Mouse (Mus musculus) brown adipose tissue, adult 24 weeks (tissue): ENCODE results near the gene Fn1. TPM values are rescaled to one million over a fixed set of nuclear protein-coding genes. Genes with fewer than 3 reads are reported as not detected.

ENCODE experiments used
- H3K27ac ChIP-seq: fragments of 200-500 bp; replicated peaks from 2 replicates; pipeline ENCODE4 v1.5.1; 2012; ENCODE audit warnings: low read depth, mild to moderate bottlenecking, low read length
- H3K4me1 ChIP-seq: fragments of 200-500 bp; 2 replicates; pipeline ENCODE4 v1.6.1; 2012; ENCODE audit warnings: low read length, mixed read lengths; ENCODE audit not compliant: control insufficient read depth, insufficient read depth, insufficient read length
- H3K4me3 ChIP-seq: fragments of 200-500 bp; 2 replicates; pipeline ENCODE4 v1.5.1; 2012; ENCODE audit warnings: low read depth, mild to moderate bottlenecking, low read length, moderate library complexity; ENCODE audit not compliant: insufficient read depth
- polyA plus RNA-seq: library from polyadenylated mRNA; stranded (reverse); fragments of >200 nt; gene quantifications from 2 replicates; pipeline ENCODE4 v1.2.4, GENCODE M21; 2012; ENCODE audit not compliant: missing spikeins, insufficient read depth, insufficient read length

The Fn1 gene
- polyA plus RNA-seq, 1 experiment = 33.3 TPM

- Histone ChIP-seq H3K4me3 (no peak overlapping the region), H3K4me1 (no peaks in the 10 kb centered on the region), H3K27ac (no peak overlapping the region)
Observed at GRCm38 (mm10) chr1:71595365-71595764, 57.6 kb downstream of the Fn1 start.

DNA sequence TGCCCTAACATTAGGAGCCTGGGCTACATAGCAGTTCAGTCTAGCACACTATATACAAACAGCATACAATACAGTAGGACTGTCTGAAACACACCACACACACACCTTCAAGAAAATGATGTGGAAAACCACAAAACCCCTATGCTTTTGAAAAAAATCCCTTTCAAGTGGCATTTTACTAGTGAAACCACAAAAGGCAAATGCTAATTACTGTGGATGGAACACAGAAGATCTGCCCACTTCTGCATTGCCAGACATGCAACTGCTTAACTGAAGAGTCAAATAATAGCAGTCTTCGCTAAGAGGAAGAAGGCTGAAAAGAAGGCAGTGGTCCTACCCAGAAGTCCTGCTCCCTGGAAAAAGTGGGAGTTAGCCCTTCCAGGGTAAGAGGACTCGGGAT is 58.7 kb downstream of the Fn1 start:
- Histone ChIP-seq H3K4me1 (no peaks in the 10 kb centered on the region), H3K27ac (no peak overlapping the region), H3K4me3 (no peak overlapping the region)

- no peaks in the 10 kb centered on the region for H3K4me1 ChIP-seq
- no peak overlapping the region for H3K27ac ChIP-seq
- H3K4me3 ChIP-seq = no peak overlapping the region
Observed at GRCm38 (mm10) chr1:71593184-71593583, 59.8 kb downstream of the Fn1 start.

DNA sequence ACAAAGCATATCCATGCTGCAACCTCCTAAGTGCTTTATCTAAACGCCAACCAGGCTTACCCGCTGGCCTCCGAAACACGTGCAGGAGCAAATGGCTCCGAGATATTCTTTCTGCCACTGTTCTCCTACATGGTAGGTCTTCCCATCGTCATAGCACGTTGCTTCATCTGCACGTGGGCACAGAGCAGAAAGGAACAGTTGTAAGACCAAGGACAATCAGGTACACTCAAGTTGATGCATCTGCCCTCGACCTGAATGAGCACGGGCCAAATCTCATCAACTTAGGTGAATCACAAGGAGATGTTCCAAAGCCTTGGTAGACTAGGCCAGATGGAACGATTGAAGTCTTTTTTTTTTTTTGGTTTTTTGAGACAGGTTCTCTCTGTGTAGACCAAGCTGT is 63.0 kb downstream of the Fn1 start:
- Histone ChIP-seq H3K4me1 (no peaks in the 10 kb centered on the region), H3K4me3 (no peak overlapping the region), H3K27ac (no peak overlapping the region)

DNA sequence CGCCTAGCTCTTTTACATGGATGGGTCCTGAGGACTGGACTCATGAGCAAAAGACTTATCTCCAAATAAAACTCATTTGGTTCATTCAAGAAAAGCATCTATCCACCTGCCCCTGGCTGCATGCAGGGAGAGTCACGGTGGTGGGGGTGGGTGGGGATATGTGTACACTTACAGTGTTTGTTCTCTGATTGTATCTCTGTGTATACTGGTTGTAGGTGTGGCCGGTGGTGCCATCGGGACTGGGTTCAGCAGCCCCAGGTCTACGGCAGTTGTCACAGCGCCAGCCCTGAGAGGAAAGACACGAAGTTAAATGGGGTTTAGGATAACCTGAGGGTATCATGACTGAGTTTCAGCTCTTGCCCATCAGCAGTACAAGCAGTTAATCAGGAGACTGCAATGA is 66.3 kb downstream of the Fn1 start:
- Histone ChIP-seq H3K4me3 (no peak overlapping the region), H3K4me1 (no peaks in the 10 kb centered on the region), H3K27ac (no peak overlapping the region)

- Histone ChIP-seq H3K27ac (no peak overlapping the region), H3K4me1 (no peaks in the 10 kb centered on the region), H3K4me3 (no peak overlapping the region)
Observed at GRCm38 (mm10) chr1:71583900-71584299, 69.1 kb downstream of the Fn1 start.

- H3K4me3 ChIP-seq = no peak overlapping the region
- no peaks in the 10 kb centered on the region for H3K4me1 ChIP-seq
- H3K27ac ChIP-seq = no peak overlapping the region
Observed at GRCm38 (mm10) chr1:71583302-71583701, 69.7 kb downstream of the Fn1 start.

DNA sequence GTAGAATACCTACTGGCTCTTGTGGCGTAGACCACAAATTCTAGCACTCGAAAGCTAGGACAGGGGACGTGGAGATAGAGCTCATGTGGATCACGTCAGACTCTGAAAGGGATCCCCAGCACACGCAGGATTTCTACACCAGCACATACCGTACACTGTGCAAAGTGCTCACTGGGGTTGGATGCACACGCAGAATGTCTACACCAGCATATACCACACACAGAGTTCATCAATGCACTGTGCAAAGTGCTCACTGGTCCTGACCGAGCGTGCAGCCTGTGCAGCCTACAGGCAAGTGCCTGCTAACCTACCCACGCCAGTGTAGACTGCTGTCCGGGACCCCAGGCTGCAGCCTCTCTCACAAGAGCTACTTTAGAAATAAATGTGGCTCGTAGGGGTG is 72.6 kb downstream of the Fn1 start:
- H3K27ac ChIP-seq = no peak overlapping the region
- no peak overlapping the region for H3K4me3 ChIP-seq
- no peaks in the 10 kb centered on the region for H3K4me1 ChIP-seq

DNA sequence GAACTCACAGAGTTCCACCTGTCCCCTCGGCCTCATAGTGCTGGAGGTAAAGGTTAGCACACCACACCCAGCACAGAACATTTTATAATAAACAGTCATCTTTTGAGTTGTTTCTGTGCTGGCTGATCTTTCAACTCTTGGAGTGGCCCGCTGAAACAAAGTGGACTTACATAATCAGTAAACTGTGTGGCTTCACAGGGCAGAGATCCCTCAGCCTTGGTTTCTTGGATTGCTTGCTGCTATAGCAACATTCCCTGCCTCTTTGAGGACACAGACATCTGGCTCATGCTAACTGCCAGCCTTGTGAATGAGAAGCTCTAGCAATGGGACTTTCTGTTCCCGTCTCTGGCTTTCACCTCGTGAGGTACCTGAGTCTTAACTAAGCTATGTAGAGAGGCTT is 73.5 kb downstream of the Fn1 start:
- Histone ChIP-seq H3K27ac (no peak overlapping the region), H3K4me3 (no peak overlapping the region), H3K4me1 (no peaks in the 10 kb centered on the region)

GRCm38 (mm10) chr1:71576837-71577236 is 76.2 kb downstream of the Fn1 start:
- no peak overlapping the region for H3K27ac ChIP-seq
- no peak overlapping the region for H3K4me3 ChIP-seq
- no peaks in the 10 kb centered on the region for H3K4me1 ChIP-seq

GRCm38 (mm10) chr1:71575987-71576386 is 77.0 kb downstream of the Fn1 start:
- Histone ChIP-seq H3K4me3 (no peak overlapping the region), H3K4me1 (no peaks in the 10 kb centered on the region), H3K27ac (no peak overlapping the region)

DNA sequence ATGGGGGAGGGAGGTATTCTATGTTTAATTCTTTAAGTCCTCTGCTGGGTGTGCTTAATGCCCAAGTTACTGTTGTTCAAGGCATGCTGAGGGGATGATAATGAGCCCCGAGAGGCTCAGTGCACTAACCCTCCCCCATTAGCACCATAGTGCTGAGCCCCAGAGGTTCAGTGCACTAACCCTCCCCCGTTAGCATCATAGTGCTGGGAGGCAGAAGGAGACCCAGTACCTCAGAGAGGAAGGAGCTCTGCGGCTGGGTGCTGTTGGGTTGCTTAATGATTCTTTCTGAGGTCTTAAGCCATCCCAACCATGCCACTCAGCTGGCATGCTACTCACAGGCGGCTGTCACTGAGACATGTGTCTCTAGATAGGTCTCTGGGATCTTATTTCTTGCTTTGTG is 82.9 kb downstream of the Fn1 start:
- no peaks in the 10 kb centered on the region for H3K4me1 ChIP-seq

DNA sequence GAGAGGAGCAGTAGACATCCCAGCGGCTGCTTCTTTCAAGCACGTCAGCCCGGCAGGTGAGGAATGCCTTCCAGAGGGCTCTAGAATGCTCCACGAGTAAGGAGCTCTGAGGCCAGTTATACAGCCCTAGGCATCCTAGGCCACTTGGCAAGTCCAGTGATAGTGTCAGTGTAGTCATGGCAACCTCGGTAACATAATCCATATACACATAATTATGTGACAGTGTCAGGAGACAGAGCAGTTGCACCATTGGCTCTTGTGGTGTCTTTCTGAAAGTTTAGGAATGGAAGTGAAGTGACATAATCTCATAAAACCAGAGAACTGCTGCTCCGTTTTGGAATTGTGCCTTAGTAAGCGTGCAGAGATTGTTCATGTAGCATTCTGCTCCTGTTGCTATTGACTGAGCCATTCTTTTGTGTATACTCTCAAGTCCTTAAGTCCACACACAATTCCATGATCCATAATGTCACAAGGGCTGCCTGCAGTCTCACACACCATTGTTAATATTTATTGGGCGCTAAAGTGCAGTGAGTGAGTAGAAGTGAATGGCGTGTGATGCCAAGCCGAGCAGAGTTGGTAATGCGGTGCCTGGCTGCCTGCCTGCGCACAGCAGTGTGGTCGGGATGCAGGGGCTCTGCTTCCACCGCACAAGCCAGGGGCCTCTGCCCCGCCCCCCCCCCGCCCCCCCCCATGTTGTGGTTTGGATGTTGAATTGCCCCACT is 85.0 kb downstream of the Fn1 start:
- Histone ChIP-seq H3K4me3 (no peak overlapping the region), H3K27ac (no peak overlapping the region), H3K4me1 (no peaks in the 10 kb centered on the region)

More for the DNA sequence above, 82.9 kb downstream of the Fn1 start:
- Histone ChIP-seq H3K4me3 (no peak overlapping the region), H3K27ac (no peak overlapping the region)

GRCm38 (mm10) chr1:71564291-71564690 is 88.7 kb downstream of the Fn1 start:
- no peak overlapping the region for H3K4me3 ChIP-seq

DNA sequence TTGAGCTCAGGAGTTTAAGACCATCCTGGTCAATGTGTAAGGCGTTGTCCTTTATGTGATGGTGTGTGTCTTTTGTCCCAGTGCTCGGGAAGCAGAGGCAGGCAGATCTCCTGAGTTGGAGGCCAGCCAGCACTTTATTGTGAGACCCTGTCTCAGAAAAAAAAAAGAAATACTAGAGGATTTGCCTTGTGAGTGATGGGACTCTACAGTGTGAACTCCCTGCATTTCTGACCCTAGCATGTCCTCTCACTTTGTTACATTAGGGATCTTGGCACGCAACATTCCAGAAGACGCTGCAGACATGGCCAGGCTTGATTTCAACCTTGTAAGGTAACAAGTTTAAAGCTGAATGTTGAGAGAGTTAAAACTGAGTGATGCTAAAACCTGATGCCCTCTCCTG is 92.4 kb downstream of the Fn1 start:
- no peak overlapping the region for H3K4me3 ChIP-seq
- H3K4me1 ChIP-seq = 0 out of 2 replicates have a peak, but pooled peaks cover 2% of the 10 kb centered on the region
- no peak overlapping the region for H3K27ac ChIP-seq

More at GRCm38 (mm10) chr1:71564291-71564690, 88.7 kb downstream of the Fn1 start:
- H3K27ac ChIP-seq = no peak overlapping the region
- H3K4me1 ChIP-seq = no peaks in the 10 kb centered on the region
